Mouse (Mus musculus) mouse trophoblast stem cell (cell line): ENCODE results near the gene Ndufb4.

Experiments
- in situ Hi-C, 2 experiments: fragments of 300-500 bp; cut with MseI, MboI; formaldehyde crosslinking; loops; 2 replicates in 1 of 2; 3 replicates in 1 of 2; pipeline ENCODE4 v1.15.1; 2025

Ndufb4 gene

DNA sequence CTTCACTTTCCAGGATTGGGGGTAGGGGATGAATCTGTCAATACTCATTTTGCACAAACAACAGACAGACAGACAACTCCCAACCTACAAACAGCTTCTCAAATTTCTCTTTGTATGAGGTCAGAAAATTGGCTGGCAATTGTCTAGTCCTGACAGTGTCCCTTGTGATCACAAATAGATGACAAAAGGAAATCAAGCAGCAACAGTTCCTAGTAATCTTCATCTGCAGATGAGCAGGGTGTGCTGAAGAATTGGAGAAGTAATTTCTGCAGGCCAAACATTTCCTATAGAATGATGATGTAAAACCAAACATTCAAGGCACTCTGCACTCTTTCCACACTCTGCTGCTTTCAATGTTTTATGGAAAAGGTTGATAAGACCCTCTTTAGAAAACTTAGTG lies 16.5 kb downstream of the Ndufb4 start:
- in situ Hi-C loops, result no loop called here

- in situ Hi-C loops, result no loop called here
Observed at GRCm38 (mm10) chr16:37636107-37636506, 18.1 kb downstream of the Ndufb4 start.

- in situ Hi-C loops, result no loop called here
Observed at GRCm38 (mm10) chr16:37635095-37635494, 19.2 kb downstream of the Ndufb4 start.

- in situ Hi-C loops, result no loop called here
Observed at GRCm38 (mm10) chr16:37634578-37634977, 19.7 kb downstream of the Ndufb4 start.

- in situ Hi-C loops, result no loop called here
Observed at GRCm38 (mm10) chr16:37629011-37629410, 25.2 kb downstream of the Ndufb4 start.

DNA sequence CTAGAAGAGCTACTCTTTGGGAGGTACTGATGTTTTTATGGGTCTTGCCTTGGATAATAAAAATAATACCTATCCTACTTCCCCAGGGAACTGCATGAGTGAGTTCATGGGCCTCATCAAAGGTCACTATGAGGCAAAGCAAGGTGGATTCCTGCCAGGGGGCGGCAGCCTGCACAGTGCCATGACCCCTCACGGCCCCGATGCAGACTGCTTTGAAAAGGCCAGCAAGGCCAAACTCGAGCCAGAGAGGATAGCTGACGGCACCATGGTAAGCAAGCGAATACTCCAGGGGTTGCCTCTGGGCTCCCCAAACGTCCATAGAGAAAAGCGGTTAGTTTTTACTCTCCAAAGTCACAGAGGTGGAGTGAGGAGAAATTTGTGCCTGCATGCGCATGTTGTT lies 25.9 kb downstream of the Ndufb4 start:
- in situ Hi-C loops, result no loop called here

- in situ Hi-C loops, result no loop called here
Observed at GRCm38 (mm10) chr16:37626388-37626949, 27.8 kb downstream of the Ndufb4 start.

DNA sequence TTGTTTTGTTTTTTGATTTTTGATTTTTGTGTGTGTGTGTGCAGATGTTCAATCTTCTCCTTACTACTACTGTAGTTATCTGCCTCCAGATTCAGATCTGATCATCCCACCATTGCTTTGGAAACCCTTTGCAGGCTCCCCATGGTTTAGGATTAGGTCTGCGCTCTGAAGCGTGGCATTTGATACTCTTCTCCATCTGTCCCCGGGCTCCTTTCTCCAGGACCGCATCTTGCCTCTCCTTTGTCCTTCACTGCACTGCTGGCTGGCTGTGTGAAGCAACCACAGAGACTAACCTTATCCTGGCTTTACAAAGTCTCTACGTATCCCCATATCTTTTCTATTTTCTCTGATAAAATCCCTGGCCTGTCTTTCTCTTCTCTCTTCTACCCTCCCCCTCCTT lies 31.3 kb downstream of the Ndufb4 start:
- in situ Hi-C loops, result no loop called here

GRCm38 (mm10) chr16:37622403-37622802 lies 31.9 kb downstream of the Ndufb4 start:
- in situ Hi-C loops, result no loop called here

GRCm38 (mm10) chr16:37617695-37618094 lies 36.6 kb downstream of the Ndufb4 start:
- in situ Hi-C loops, result no loop called here

DNA sequence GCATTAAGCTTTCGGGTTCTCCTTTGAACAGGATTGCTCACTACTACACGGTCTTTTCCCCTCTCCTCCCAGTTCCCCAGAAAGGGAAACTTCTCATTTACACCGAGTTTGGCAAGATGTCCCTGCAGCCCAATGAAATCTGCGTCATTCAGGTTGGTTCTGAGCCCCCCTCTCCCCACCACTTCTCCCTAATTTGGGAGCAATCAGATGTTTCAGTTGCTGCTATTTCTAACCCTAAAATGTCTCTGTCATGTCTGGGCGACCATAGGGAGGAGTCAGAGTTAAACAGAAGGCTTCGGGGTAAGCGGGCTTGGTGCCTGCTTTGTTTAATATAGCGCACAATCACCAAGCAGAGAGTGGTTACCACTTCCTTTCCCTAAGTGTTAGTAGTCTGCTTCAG lies 38.1 kb downstream of the Ndufb4 start:
- in situ Hi-C loops, result no loop called here

DNA sequence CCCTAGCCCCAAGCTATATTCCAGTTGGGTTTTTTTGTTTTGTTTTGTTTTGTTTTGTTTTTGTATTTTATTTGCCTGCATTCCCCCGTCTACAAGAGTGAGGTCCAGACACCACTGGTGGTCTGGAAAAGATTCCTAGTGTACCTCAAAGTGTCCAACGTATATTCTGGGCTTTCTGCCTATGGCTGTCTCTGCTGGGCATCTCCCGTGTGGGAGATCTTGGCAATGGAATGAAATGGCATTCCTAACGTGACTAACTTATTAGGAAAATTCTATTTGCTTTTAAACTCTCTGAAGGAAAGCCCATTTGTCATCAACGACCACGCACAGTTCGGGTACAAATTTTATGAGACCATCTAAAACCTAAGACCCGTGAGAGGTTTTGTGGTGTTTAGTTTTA lies 38.8 kb downstream of the Ndufb4 start:
- in situ Hi-C loops, result no loop called here

GRCm38 (mm10) chr16:37614540-37614939 lies 39.7 kb downstream of the Ndufb4 start:
- in situ Hi-C loops, result no loop called here

DNA sequence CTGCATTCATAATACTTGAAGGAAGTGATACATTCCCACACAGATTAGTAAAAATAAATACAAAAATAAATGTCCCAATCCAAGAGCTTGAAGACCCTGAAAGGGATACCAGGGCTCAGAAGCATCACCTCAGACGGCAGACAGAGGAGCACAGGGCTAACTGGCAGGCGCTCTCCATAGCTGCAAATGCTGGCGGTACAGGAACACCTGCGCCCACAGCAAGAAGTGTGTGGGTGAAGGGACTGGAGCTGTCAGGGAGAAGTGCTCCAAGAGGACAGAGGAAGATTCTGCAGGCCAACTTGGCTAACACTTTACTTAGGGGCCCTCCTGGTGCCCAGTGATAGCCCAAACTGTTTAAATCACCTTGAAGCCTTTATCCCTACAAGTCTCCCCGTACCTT lies 42.2 kb downstream of the Ndufb4 start:
- in situ Hi-C loops, result no loop called here

DNA sequence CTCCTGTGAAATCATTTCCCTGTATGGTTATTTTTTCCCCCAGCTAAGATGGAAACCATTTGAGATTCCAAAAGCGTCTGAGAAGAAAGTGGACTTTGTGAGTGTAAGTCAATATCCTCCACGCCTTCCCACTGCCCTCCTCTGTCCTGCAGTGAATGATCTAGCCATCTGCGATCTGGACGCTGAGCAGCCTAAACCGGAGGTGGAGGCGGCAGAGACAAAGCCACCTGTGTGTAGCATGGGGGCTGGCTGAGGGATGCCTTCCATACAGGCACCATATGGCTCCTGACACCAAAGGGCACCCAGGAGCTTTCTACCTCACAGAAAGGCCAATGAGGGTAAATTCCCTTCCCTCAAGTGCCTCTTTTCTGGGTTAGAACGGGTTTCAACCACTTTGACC lies 43.2 kb downstream of the Ndufb4 start:
- in situ Hi-C loops, result no loop called here

GRCm38 (mm10) chr16:37610333-37610732 lies 43.9 kb downstream of the Ndufb4 start:
- in situ Hi-C loops, result no loop called here

DNA sequence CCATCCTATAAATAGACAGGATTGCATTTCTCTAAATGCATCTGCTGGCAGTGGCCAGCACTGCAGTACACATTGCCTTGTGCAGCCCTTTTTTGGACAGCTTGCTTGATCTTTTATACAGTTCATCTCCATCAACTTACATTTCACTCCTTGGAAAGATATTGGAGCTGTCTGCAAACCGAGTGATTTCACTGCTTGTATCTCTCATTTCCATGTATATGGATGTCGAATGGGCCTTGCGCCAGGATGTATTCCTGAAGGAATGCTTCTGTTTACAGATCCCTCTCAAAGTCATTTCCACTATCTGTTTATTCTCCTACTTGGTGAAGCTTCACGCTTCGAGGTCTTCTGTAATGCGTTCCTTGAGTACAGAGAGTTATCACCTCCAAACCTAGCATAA lies 50.0 kb downstream of the Ndufb4 start:
- in situ Hi-C loops, result no loop called here

GRCm38 (mm10) chr16:37603431-37603830 lies 50.8 kb downstream of the Ndufb4 start:
- in situ Hi-C loops, result no loop called here

GRCm38 (mm10) chr16:37599326-37599725 lies 54.9 kb downstream of the Ndufb4 start:
- in situ Hi-C loops, result no loop called here

DNA sequence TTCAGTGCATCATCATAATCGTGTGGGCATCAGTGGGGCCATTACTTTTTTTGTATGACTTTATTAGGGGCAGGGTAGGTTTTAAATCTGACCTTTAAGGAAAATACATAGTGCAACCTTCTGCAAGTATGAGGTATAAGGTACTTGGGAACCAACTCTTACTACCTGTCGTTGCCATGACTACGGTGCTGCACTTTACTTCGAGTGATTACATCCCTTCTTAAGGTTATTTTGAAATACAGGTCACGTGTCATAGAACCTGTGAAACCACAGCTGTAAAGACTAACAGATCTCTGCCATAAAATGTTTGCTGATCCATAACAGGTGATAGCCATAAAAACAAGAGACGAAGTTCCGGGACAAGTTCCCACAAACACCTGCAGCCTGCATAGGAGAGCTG lies 55.8 kb downstream of the Ndufb4 start:
- in situ Hi-C loops, result no loop called here

GRCm38 (mm10) chr16:37597412-37597811 lies 56.8 kb downstream of the Ndufb4 start:
- in situ Hi-C loops, result no loop called here
